Mouse (Mus musculus) splenic B cell, adult 2 months (primary cell): ENCODE measurements around the gene Olfr149.
"Not testable (repeated sequence)": the region's sequence is repeated elsewhere in the genome, so short reads cannot be mapped to it uniquely, and the experiment has no call there.

ENCODE experiments used
- DNase-seq: peaks from one replicate; pipeline ENCODE4 v3.0.0-alpha.2; 2011; ENCODE audit warnings: low read depth, low spot score
- H3K27me3 ChIP-seq: 2 replicates; pipeline ENCODE4 v1.6.1; 2012; ENCODE audit warnings: mild to moderate bottlenecking, low read length, moderate library complexity, mixed read lengths; ENCODE audit not compliant: control insufficient read depth, poor library complexity, insufficient read depth, severe bottlenecking
- H3K36me3 ChIP-seq: 2 replicates; pipeline ENCODE4 v1.6.1; 2012; ENCODE audit warnings: mild to moderate bottlenecking, low read length, moderate library complexity, mixed read lengths; ENCODE audit not compliant: control insufficient read depth, poor library complexity, insufficient read depth, severe bottlenecking

Gene Olfr149

DNA sequence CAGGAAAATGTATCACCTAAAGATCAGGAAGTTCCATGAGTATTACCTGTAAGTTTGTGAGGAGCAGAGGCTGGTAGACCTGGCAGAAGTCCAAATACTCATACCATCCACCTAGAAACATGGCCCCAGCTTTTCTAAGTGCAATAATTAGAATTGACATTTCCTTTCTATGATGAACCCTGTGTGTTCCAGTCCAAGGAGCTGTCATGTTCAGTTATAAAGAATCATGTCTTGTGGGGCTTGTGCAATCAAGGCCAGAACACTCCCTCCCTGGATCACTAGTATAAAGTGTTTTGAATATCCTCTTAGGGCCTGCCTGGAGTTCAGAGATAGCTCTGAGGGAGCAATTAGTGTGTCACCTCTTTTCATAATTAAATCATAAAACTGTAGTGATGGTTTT is at the start of gene Olfr149:
Olfr149 (minus strand) TSS at position 101 of the 400 bp plus-strand sequence.
- DNase-seq, result no peak

DNA sequence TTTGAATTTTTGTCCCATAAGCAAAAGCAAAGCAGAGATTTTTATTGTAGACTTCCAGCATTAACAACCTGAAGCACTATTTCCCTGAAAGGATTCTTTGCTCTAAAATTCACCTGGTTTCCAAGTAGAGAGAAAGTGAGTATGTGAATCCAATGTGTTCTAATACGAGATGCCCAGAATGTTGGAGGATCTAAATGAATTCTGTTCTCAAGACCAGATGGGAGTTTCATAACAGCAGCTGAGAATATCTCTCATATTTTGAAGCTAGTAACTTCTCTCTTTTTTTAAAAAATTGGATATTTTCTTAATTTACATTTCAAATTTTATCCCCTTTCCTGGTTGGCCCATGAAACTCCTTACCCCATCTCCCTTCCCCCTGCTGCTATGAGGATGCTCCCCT is 39.5 kb upstream of the Olfr149 start:
- no peak for DNase-seq
- no peaks in the 10 kb centered on the region for H3K27me3 ChIP-seq
- no peaks in the 10 kb centered on the region for H3K36me3 ChIP-seq

More for the DNA sequence above, at the start of gene Olfr149:
- Histone ChIP-seq H3K27me3 (no peaks in the 10 kb centered on the region), H3K36me3 (no peaks in the 10 kb centered on the region)

DNA sequence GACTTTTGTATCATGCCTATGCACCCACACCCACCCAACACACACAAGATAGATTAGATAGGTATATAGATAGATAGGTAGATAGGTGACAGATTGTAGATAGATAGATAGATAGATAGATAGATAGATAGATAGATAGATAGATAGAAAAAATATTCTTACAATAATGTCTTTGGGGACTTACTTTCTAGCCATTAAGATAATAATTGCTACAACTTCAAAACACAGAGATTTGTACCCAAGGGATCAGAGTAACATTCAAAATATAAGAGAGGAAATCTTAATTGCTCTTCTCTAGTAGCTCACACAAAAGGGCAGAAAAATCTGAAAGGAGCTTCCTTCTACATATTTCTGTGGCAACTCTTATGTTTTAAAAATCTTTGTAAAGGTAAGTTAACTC is 39.0 kb upstream of the Olfr149 start, which contains the start of gene Olfr967:
Olfr967 (plus strand) TSS at position 301 of the 400 bp plus-strand sequence.
- no peak for DNase-seq
- no peaks in the 10 kb centered on the region for H3K27me3 ChIP-seq
- H3K36me3 ChIP-seq, result no peaks in the 10 kb centered on the region

DNA sequence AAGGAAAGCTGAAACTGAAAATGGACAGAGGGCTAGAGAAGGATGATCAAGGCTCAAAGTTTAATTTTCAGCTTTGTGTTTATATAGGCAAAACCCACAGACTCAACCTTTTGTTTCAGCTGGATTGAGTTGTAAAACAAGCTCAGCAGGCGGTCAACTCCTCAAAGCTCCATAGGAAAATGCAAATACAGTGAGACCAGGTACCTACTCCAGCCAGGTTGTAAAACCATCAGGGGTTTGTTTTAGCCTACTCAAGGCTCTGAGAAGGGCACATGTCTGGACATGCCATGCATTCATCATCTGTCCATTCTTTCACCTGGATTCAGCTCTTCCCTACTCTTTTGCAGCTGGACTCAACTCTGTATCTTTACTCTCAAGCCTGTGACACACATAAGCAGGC is 33.8 kb upstream of the Olfr149 start:
- no peak for DNase-seq
- H3K27me3 ChIP-seq, result no peaks in the 10 kb centered on the region
- no peaks in the 10 kb centered on the region for H3K36me3 ChIP-seq

DNA sequence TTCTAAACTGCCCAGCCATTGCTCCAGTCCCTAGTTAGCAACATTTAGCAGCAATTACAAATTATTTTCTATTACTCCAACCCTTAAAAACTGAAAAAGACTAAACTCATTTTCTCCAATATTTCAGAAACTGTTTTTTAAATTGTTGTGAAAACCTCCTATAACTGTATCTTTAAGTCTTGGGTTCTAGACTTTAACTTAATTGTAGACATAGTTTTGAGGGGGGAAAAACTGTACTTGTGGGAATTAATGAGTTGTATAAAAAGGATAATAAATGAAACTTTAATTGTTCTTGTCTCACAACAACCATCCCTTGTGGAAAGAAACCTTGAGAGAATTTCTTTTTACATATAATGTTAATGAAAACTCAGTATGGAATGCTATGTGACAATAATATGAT is 23.8 kb upstream of the Olfr149 start, which contains the start of gene Olfr150:
Olfr150 (plus strand) TSS at position 301 of the 400 bp plus-strand sequence.
- no peaks in the 10 kb centered on the region for H3K36me3 ChIP-seq
- DNase-seq, result no peak
- no peaks in the 10 kb centered on the region for H3K27me3 ChIP-seq

DNA sequence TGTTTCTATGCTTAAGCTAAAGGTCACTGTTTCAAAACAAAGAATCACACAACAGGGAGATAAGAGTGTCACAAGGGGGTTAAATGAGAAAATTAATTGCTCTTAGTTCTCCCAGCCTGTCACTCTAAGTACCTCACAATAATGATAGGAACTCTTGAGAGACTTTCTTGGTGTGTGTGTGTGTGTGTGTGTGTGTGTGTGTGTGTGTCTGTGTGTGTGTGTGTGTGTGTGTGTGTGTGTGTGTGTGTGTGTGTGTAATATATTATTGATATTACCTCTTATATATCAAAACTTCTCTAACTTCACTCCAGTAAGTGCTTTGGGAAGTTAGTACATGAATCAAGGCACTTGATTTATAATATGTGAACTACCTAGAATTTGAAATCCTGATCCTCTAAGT is 4.1 kb upstream of the Olfr149 start, which contains the start of gene Olfr965:
Olfr965 (plus strand) TSS at position 301 of the 400 bp plus-strand sequence.
- Histone ChIP-seq H3K27me3 (no peaks in the 10 kb centered on the region), H3K36me3 (no peaks in the 10 kb centered on the region)
- no peak for DNase-seq

DNA sequence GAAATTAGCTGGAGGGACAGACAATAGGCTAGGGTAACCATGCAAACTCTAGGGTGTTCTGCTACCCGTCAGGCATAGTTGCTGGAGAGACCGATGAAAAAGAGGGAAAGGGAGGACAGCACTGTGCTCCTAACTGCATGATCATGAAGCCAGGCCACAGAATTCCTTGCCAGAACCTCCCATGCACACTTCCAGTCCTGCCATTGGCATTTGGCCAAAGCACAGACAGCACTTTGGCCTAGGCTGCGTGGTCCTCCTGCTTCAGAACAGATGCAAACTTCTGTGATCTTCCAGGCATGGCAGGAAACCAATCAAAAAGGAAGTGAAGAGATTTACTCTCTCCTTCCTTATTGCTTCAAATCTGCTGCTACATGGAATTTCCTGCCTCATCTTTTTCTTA is 2.0 kb upstream of the Olfr149 start:
- Histone ChIP-seq H3K27me3 (no peaks in the 10 kb centered on the region), H3K36me3 (no peaks in the 10 kb centered on the region)
- no peak for DNase-seq

DNA sequence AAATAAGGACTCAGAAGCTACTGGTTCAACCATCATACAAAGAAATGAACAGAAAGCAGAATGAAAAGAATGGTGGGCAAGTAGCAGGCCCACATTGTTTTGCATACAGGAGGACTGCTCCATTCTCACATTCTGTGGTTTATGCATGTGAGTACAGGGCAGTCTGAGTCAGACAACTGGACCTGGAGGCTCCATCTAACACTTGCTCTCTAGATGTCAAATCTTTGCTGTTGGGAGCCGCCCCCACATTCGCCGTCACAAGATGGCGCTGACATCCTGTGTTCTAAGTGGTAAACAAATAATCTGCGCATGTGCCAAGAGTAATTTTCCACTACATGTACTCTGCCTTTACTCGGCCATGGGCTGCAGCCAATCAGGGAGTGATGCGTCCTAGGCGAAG is 5.8 kb downstream of the Olfr149 start:
- DNase-seq, H3K36me3 ChIP-seq, H3K27me3 ChIP-seq: not testable (repeated sequence)

DNA sequence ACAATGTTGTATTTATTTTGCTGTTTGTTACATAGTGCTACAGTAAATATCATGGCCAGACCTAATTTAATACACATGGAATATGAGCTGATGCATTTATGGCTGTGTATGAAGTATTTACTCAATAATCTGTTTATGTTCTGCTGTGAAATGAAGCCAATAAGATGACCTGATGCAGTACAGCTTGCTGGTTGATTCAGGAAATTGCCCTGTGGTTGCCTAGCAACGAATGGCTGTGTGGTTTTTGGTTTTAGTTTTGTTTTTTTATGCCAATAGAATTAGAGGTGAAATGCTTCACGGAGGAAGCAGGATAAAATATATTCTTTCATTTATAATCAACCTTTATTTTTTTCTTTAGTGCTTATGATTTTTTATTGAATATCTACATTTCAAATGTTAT is 27.6 kb downstream of the Olfr149 start:
- Histone ChIP-seq H3K27me3 (no peaks in the 10 kb centered on the region), H3K36me3 (no peaks in the 10 kb centered on the region)
- DNase-seq, result no peak

DNA sequence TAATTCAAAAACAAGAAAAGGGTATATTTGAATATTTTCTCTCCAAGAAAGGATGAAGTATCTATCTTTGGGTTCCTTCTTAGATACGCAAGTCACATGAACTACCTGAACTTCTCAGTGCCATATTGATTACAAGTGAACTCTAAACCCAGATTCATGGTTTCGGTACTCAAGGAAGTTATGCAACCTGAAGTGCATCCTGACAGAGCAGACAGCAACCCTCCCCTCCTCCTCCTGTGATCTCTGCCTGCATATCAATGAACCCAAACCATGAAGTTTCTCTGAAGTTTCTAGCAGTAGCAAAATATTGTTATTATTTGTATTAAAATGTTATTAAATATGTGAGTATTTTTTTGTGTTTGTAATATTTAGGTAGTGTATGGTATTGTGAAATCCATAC is 28.4 kb downstream of the Olfr149 start:
- H3K36me3 ChIP-seq, result no peaks in the 10 kb centered on the region
- no peak for DNase-seq
- H3K27me3 ChIP-seq, result no peaks in the 10 kb centered on the region

DNA sequence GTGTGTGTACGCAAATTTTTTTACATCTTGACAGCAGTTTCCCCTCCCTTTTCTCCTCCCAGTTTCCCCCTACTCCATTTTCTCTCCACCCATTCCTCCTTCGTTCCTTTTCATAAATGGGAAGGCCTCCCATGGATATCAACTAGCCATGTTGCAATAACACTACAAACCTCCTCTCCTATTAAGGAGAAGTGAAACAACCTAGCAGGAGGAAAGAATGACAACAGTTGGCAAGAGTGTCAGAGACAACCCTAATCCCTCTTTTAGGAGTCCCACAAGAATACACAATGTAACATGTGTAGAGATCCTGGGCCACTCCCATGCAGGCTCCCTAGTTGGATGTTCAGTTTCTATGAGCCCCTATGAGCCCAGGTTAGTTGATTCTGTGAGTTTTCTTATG is 32.1 kb downstream of the Olfr149 start:
- H3K27me3 ChIP-seq, result no peaks in the 10 kb centered on the region
- no peak for DNase-seq
- H3K36me3 ChIP-seq, result no peaks in the 10 kb centered on the region

DNA sequence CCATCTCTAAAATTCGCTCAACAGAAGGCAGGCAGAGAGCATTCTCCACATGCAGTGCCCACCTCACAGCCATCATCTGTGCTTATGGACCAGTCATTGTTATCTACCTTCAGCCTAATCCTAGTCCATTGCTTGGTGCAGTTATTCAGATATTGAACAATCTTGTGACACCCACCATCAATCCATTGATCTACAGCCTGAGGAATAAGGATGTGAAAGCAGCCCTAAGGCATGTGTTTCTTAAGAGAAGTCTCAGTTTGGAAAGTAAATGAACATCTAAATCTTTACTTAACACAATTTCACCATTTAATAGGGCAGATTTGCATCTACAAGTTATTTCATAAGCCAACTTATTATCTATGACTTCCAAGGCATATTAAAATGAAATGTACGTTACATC is 37.2 kb downstream of the Olfr149 start:
- DNase-seq, result no peak
- no peaks in the 10 kb centered on the region for H3K36me3 ChIP-seq
- no peaks in the 10 kb centered on the region for H3K27me3 ChIP-seq

DNA sequence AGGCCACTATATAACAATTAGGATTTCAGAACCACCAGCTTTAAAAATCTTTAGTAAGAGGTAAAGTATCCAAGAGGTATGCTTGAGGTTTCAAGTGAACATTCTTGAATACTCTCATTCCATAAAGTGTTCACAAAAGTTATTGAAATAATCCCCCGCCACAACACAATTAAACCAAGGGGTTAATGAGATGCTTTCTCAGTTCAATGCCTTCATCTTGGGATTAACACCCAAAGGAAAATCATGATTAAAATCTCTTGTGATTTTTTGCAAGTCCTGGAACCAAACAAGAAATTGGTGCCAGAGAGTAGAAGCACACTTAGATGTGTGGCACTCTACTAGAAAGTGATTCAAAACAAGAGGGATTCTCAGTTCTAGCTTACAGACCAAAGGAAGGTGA is 40.0 kb downstream of the Olfr149 start, which contains the start of gene Olfr963:
Olfr963 (plus strand) TSS at position 301 of the 400 bp plus-strand sequence.
- no peak for DNase-seq
- Histone ChIP-seq H3K27me3 (no peaks in the 10 kb centered on the region), H3K36me3 (no peaks in the 10 kb centered on the region)

DNA sequence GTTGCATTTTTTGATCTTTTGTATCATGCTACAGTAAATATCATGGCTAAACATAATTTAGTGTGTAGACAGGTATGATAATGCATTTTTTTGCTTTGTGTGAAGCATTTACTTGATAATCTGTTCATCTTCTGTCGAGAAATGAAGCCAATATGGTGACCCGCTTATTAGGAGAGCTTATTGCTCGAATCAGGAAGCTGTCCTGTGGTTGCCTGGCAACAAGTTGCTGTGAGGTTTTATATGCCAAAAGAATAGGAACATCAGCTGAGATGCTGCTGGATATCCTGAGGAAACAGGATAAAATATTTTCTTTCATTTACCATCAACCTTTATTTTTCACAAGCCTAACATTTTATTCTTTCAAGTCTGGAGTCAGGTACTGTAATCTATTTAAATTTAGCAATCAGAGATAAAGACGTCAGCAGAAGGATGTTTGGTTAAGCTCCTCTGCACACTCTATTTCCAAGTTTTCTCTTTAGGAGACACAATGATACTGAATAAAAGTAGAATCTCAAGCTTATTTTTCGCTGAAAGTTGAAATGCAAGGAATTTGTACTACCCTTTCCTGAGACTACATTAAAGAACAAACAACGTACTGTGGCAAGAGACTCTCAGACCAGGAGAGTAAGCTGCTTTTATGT is 52.0 kb downstream of the Olfr149 start:
- no peak for DNase-seq
- no peaks in the 10 kb centered on the region for H3K27me3 ChIP-seq
- no peaks in the 10 kb centered on the region for H3K36me3 ChIP-seq
